Mouse (Mus musculus) ES-Bruce4 (cell line): ENCODE results near the gene Manf. TPM values are rescaled to one million over a fixed set of nuclear protein-coding genes. Genes with fewer than 3 reads are reported as not detected.

Source experiments
- H3K27ac ChIP-seq: 2 replicates; pipeline ENCODE4 v1.5.1; 2012; ENCODE audit warnings: low read length, inconsistent platforms; ENCODE audit not compliant: insufficient read depth
- H3K27me3 ChIP-seq: 2 replicates; pipeline ENCODE4 v1.6.1; 2012; ENCODE audit warnings: mild to moderate bottlenecking, low read length, inconsistent platforms; ENCODE audit not compliant: control insufficient read depth, poor library complexity, insufficient read depth, severe bottlenecking
- H3K36me3 ChIP-seq: 2 replicates; pipeline ENCODE4 v1.6.1; 2012; ENCODE audit warnings: inconsistent platforms, mild to moderate bottlenecking, low read length, moderate library complexity; ENCODE audit not compliant: control insufficient read depth, poor library complexity, insufficient read depth, severe bottlenecking
- H3K4me1 ChIP-seq: one replicate; pipeline ENCODE4 v1.8.1; 2011; ENCODE audit warnings: low read length; ENCODE audit not compliant: control insufficient read depth, insufficient read depth
- H3K4me3 ChIP-seq: 2 replicates; pipeline ENCODE4 v1.5.1; 2011; ENCODE audit warnings: low read depth, mild to moderate bottlenecking, low read length
- H3K9ac ChIP-seq: 2 replicates; pipeline ENCODE4 v1.6.1; 2012; ENCODE audit warnings: low read depth, mild to moderate bottlenecking, inconsistent platforms; ENCODE audit not compliant: poor library complexity, severe bottlenecking
- H3K9me3 ChIP-seq: replicated peaks from 2 replicates; pipeline ENCODE4 v1.6.1; 2012; ENCODE audit warnings: mild to moderate bottlenecking, low read length, inconsistent platforms; ENCODE audit not compliant: control insufficient read depth, poor library complexity, insufficient read depth, severe bottlenecking
- CTCF ChIP-seq: IDR thresholded peaks from one replicate; pipeline ENCODE4 v1.8.1; 2011; ENCODE audit warnings: low read depth, low read length
- EP300 ChIP-seq: IDR thresholded peaks from 2 replicates; pipeline ENCODE4 v1.6.1; 2011; ENCODE audit warnings: low read depth, low read length; ENCODE audit not compliant: insufficient read depth
- POLR2A ChIP-seq: IDR thresholded peaks from one replicate; pipeline ENCODE4 v1.8.1; 2011; ENCODE audit warnings: low read length; ENCODE audit not compliant: insufficient read depth
- polyA plus RNA-seq: library from polyadenylated mRNA; stranded (reverse); fragments of >200 nt; gene quantifications from 2 replicates; pipeline ENCODE4 v1.2.4, GENCODE M21; 2011; ENCODE audit warnings: low read depth; ENCODE audit not compliant: missing spikeins, insufficient read depth, insufficient read length

Gene Manf
- polyA plus RNA-seq, 1 experiment: 220 TPM

DNA sequence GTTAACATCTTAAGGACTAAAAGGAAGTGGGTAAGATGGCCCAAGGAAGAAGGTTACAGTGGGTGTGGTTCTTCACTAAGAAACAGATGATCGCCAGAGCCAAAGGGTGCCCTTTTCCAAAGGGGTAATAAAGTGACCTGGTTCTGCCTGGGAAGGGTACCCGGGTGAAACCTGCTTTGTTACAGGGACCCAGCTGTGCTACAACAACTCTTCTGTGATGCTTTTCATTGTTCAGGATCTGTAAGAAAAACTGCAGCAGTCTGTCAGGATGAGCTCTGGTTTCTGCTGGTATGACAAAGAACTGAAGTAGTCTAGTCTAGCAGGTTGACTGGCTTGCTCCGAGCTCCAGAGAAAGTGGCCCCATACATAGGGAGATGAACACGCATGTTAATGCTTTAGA lies 9.6 kb downstream of the Manf start:
- H3K27ac ChIP-seq: no peak overlapping the region
- no peaks in the 10 kb centered on the region for H3K9me3 ChIP-seq
- H3K27me3 ChIP-seq: no peaks in the 10 kb centered on the region
- no peak for TF ChIP-seq POLR2A
- TF ChIP-seq CTCF: no peak
- no peak for TF ChIP-seq EP300
- no peaks in the 10 kb centered on the region for H3K4me1 ChIP-seq
- H3K4me3 ChIP-seq: no peak overlapping the region
- peaks cover 18% of the 10 kb centered on the region for H3K36me3 ChIP-seq
- H3K9ac ChIP-seq: no peak overlapping the region

DNA sequence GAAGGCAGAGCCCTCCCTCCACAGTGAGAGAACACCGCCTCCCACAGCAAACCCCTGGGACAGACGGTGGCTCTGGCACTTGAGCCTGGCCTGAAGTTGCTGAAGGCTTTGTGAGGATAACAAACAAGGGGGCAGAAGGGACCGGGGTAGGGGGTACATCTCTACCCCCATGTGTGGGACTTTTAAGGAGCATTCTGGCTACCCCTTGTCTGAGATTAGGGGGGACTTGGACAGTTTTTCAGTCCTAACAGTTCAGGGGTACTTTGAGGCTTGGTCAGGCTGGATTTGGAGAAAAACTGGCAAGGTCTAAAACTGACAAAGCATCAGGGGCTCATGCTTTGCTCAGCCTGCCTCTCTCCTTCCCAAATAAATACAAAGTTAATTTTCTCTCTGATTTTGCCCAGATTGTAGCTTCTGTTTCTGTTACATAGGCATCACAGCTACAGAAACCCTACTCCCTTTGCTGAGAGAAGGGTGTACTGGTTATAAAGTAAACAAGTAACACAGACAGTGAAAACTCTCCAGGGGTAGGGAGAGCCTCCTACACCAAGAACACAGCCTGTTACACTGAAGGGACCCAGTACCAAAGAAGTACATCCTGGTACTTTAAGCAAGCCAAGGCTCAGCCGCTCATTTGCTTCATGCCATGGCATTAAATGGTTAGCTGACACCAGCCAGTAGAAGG lies 10.6 kb downstream of the Manf start:
- Histone ChIP-seq H3K27ac (no peak overlapping the region), H3K4me1 (no peaks in the 10 kb centered on the region), H3K4me3 (no peak overlapping the region), H3K36me3 (peaks cover 23% of the 10 kb centered on the region), H3K27me3 (no peaks in the 10 kb centered on the region), H3K9ac (no peak overlapping the region), H3K9me3 (no peaks in the 10 kb centered on the region)
- no peak for TF ChIP-seq EP300
- no peak for TF ChIP-seq CTCF
- TF ChIP-seq POLR2A: no peak

- H3K9me3 ChIP-seq: no peaks in the 10 kb centered on the region
- H3K36me3 ChIP-seq: peaks cover 40% of the 10 kb centered on the region
- no peak overlapping the region for H3K27ac ChIP-seq
- H3K27me3 ChIP-seq: no peaks in the 10 kb centered on the region
- H3K9ac ChIP-seq: no peak overlapping the region
- TF ChIP-seq CTCF: no peak
- TF ChIP-seq EP300: no peak
- no peak for TF ChIP-seq POLR2A
- no peaks in the 10 kb centered on the region for H3K4me1 ChIP-seq
- no peak overlapping the region for H3K4me3 ChIP-seq
Measured at GRCm38 (mm10) chr9:106879471-106879870, 12.3 kb downstream of the Manf start.

DNA sequence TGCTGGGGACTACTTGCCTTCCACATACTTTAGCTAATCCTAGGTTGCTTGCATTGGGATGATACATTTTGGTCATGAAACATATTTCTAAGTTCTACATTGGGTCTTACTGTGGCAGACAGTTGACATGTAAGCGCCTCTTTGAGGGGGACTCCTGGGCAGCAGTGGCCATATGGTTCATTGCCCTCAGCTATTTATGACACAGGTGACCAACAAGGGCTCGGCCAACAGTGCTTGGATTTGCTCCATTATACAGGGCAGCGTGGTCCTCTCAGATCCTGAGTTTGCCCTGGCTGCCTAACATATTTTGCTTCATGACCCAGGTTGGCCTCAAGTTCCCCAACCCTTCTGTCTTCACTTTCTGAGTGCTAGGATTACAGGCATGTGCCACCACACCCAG lies 15.1 kb downstream of the Manf start:
- Histone ChIP-seq H3K36me3 (peaks cover 53% of the 10 kb centered on the region), H3K27me3 (no peaks in the 10 kb centered on the region), H3K4me1 (no peaks in the 10 kb centered on the region), H3K27ac (no peak overlapping the region), H3K9ac (no peak overlapping the region), H3K4me3 (no peak overlapping the region), H3K9me3 (no peaks in the 10 kb centered on the region)
- TF ChIP-seq EP300: no peak

DNA sequence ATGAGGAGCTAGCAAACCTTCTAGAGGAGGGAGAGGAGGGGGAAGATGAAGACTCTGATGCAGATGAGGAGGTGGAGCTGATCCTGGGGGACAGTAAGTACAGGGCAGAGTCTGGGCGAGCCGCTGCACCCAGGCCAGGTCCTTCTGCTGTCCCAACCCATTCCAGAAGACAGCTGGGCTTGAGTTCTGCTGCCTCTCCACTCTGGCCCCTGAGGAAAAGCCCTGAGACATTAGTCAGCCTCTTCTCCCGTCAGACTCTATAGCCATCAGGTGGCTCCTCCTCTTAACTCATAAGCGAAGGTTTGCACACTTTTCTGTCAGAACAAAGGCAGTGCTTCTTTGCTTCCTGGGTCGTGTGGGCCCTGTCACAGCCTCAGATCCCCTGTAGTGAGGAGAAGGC lies 17.6 kb downstream of the Manf start:
- H3K27ac ChIP-seq: no peak overlapping the region
- H3K4me3 ChIP-seq: no peak overlapping the region
- TF ChIP-seq POLR2A: no peak
- TF ChIP-seq EP300: no peak
- TF ChIP-seq CTCF: no peak
- H3K4me1 ChIP-seq: no peaks in the 10 kb centered on the region
- H3K9ac ChIP-seq: no peak overlapping the region
- peaks cover 44% of the 10 kb centered on the region for H3K36me3 ChIP-seq
- no peaks in the 10 kb centered on the region for H3K9me3 ChIP-seq
- no peaks in the 10 kb centered on the region for H3K27me3 ChIP-seq

DNA sequence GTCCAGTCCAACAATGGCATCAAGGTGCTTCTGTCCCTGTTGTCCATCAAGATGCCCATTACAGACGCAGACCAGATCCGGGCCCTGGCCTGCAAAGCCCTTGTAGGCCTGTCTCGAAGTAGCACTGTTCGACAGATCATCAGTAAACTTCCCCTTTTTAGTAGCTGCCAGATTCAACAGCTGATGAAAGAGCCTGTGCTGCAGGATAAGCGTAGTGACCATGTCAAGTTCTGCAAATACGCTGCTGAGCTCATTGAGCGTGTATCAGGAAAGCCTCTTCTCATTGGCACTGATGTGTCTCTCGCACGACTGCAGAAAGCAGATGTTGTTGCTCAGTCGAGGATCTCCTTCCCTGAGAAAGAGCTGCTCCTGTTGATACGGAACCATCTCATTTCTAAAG lies 33.7 kb downstream of the Manf start:
- H3K9ac ChIP-seq: no peak overlapping the region
- no peak overlapping the region for H3K27ac ChIP-seq
- no peak overlapping the region for H3K4me3 ChIP-seq
- no peaks in the 10 kb centered on the region for H3K27me3 ChIP-seq
- TF ChIP-seq POLR2A (no peak), CTCF (no peak), EP300 (no peak)
- no peaks in the 10 kb centered on the region for H3K4me1 ChIP-seq
- H3K36me3 ChIP-seq: peaks cover 68% of the 10 kb centered on the region
- H3K9me3 ChIP-seq: no peaks in the 10 kb centered on the region
